Mouse (Mus musculus) cerebellum, postnatal 36 days (tissue): ENCODE results near the gene Acot13.

ENCODE experiments used
- DNase-seq, 2 experiments: peaks; one replicate each; pipeline ENCODE4 v3.0.0; 2021 to 2022; ENCODE audit warnings: mixed read lengths in 2 of 2

Gene Acot13

DNA sequence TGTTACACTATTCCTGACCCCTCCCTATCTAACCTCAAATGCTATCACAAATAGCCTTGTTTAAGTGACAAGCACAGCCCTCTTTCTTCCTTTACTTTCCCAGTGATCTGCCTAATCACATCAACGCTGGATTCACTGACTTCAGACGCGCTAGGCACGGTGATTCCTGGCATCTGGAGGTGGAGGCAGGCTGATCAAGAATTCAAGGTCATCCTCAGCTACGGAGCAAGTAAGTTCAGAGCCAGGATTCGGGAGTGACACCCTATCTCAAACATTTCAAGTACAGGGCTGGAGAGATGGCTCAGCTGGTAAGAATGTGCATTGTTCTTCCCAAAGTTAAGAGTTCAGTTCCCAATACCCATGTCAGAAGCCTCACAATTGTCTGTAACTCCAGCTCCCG, 5.2 kb downstream of the Acot13 start:
- DNase-seq: no peak

DNA sequence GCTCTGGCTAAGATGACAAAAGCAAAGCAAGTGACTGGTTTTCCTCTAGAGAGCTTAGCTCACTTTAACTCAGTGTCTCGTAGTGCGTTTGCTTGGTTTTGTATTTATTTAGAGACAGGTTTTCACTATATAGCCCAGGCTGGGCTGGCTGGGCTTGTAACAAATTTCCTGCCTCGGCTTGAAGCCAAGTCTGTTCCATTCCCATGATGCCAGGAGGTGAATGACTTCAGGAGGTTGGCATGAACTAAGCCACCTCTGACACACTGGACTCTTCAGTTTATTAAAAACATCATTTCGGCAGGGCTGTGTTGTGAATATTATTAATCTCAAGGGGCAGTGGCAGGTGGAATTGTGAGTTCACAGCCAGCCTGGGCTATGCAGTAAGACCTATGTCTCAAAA, 5.8 kb downstream of the Acot13 start:
- peak; percentile 43 to 48 for DNase-seq

DNA sequence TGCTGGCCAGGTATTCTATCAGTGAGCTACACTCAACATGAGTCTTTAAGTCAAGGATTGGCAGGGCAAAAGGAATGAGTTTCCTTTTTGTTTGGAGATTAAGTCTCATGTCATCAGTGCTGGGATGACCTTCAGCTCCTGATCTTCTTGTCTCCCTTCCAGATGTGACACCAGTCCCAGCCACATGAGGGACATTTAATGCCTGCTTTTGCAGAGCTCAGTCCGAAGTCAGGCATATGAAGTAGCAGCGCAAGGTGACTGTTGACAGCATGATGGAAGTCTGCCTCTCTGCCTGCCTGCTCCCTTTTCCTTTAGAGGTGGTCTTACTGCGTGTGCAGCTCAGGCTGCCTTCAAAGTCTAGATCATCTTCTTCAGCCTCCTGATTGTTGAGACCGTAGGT, 6.7 kb downstream of the Acot13 start:
- no peak for DNase-seq

DNA sequence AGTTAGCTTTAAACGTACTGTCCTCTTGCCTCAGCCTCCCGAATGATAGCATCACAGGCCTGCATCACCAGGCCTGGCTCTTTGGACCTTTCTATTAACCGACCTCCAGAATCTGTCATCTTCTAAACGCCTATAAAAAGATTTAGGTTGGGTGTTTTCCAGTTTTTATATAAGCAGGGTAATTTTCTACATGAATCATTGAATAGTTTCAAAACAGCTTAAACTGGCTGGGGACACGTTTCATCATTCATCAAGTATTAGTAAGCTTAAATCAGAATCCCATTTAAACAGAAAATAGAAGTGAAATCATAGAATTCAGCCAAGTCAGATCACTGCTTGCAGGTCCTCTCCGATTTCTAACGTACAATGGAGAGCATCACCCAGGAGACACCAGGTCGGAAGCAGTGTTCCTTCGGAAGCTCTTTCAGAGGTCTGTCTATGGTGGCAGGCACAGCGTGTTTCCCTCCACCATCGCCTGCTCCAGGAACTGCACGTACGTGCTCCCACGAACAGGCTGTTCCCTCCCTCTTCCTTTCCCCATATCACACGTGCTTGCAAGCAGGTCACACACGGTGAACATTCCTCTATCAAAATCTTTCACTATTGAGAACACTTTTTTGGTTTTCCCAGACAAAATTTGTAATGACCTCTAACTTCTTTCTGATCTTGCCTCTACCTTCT, 8.5 kb downstream of the Acot13 start:
- no peak for DNase-seq

DNA sequence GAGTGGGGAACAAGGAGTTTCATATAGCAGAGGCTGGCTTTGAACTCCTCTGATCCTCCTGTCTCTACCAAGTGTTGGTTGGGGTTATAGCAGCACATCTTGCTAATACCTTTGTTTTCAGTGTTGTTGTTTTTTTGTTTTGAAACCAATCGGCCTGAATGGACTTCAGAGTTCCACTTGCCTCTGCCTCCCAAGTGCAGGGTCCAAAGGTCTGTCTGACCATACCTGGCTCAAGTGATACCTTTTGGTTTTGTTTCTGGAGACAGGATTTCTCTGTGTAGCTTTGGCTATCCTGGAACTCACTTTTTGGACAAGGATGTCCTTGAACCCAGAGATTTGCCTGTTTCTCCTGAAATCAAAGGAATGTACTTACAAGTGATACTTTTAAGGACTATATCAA, 11.4 kb downstream of the Acot13 start:
- no peak for DNase-seq

DNA sequence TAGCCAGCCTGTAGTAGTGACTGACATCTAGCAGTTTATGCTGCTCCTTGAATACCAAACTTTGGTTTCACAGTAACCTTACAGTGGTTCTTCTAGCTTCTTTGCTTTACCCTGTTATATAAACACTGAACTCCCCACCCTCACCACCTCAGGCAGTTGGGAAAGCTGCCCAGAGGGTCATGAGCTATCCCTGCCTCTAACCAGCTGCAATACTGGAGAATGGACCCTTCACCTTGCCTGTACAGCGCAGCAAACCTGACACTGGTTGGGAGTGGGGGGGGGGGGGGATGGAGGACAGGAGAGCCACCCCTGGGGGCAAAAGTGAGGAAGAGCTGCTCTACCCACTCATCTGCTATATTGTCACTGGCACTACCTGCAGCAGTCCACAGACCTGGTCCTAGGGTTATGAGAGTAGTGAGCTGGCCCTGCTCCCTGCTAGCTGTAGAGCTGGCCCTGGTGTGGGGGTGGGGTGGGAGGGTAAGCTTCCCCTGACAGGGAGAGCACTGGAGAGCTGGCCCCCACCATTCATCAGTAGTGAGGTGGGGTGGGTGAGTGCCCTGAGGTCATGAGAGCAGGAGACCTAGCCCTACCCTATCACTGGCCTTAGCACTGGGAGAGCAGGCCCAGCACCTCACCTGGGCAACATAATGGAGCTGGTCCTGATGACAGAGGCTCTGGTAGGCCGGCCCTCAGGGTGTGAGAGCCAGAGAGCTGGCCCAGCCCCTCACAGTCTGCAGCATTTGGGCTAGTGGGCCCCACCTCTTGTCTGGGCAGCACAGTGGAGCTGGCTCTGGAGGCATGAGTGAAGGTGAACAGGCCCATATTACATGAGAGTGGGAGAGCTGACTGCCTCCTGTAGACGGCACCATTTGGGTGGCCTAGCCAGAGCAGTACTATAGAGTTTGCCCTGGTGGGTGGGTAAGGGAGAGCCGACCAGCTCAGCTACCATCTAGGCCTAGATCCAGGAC, 14.9 kb downstream of the Acot13 start:
- DNase-seq: no peak

DNA sequence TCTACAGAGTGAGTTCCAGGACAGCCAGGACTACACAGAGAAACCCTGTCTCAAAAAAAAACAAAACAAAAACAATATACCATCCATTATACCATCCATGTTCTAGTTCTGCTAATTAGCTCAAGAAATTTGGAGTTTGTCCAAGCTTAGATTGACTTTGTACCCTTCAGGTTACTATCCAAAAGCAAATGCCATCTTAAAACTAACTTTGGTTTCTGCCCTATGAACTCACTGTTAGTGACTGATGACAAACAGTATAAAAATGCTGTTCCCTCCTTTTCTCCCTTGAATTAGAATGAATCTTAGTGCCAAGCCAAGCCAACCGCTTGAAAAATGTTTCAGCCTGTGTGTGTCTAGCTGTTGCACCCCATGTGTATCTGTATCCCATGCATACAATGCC, 16.7 kb downstream of the Acot13 start:
- no peak for DNase-seq

DNA sequence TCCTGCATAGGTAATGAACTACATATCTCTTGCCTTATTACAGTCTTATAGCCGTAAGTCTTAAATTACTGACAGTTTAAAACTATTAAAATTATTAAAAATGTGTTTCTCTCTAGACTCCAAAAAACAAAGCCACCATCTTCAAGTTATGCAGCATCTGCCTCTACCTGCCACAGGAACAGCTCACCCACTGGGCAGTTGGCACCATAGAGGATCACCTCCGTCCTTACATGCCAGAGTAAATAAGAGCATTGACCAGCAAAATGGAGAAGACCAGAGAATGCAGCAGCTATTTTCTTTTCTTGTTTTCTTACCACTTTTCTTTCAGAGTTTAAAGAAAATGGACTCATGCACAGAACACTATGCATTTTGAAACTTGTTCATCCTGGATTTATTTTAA, 18.8 kb downstream of the Acot13 start:
- peak in 1 of 2 experiments; percentile 23 for DNase-seq

DNA sequence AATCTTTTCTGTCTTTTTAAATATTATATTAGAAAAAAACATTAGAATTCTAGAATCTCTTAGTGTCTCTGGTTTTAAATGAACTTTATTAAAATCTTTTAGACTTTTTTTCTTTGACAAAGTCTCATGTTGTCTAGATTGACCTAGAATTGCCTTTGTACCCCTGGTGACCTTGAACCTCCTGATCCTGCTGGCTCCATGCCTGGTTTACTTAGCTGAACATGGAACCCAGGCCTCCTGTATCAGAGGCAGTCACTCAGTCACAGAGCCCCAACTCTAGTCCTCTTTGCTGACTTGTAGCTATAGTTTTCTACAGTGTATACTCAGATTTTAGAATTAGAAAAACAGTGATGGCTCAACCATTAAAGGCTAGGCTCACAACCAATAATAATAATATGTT, 25.3 kb downstream of the Acot13 start:
- no peak for DNase-seq

DNA sequence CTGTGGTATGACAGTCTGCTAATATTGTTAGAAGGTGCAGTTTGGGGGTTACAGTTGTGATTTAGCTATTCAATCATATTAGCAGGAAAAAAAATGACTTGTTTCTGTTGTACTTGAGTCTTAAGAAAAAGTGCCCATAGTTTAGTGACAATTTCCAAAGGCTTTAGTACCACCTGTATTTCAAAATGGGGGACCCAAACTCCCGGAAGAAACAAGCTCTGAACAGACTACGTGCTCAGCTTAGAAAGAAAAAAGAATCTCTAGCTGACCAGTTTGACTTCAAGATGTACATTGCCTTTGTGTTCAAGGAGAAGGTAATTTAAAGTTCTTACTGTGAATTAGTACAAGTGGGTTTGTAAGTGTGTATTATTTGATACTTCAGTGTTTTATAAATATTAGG, 28.1 kb downstream of the Acot13 start:
- no peak for DNase-seq

DNA sequence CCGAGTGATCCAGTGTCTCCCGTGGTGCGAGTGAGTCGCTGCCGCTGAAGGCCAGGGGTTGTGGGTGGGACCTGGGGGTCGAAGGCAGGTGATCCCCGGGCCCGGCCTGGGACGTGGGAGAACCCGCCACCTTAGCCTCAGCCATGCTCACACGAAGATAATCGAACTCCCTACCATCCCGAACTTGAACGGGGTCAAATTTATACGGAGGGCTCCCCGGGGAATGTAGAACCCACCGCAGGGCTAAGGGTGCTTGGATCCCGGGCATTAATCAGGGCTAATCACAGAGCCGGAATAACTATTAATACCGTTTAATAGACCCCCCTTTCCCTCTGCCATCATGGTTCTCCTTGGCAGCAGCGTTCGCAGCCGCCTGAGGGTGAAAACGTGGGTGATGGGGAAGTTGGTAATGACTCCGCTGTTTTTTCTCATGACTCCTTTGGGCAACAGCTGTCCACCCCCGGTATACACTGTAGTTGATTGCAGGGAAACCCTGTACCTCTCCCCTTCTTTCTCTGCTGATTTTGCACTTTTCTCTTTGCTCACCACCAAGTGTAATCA, 29.1 kb downstream of the Acot13 start:
- DNase-seq: peak; percentile 17 to 28

DNA sequence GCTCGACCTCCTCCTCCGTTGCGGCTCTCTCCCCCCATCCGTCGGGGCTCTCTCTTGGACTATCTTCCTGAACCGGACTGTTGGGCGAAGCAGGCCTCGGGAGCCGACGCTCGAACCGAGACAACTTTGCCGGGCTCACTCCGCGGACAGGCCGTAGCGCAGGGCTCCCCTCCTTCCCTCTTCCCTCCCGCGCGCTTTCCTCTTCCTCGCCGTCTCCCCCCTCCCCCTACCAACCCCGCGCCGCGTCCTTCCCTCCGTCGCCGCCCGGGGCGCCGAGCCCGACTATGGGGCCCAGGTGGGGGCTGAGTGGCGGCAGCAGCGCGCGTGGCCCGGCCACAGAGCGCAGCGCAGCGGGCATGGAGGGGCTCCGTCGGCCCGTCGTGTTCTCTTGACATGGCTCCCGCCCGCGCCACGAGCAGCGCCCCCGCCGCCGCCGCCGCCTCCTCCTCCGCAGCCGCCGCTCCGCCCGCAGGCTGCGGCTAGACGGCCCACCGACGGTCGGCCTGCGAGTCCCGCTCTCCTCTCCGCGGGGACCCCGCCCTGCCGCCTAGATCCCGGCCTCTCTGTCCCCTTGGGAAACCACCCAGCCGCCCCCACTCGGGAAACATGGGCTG, 29.9 kb downstream of the Acot13 start, which contains the start of gene BC005537:
Gene BC005537 (plus strand): TSS at position 350 of the 614 bp plus-strand sequence.
- DNase-seq: peak; percentile 42 to 57

DNA sequence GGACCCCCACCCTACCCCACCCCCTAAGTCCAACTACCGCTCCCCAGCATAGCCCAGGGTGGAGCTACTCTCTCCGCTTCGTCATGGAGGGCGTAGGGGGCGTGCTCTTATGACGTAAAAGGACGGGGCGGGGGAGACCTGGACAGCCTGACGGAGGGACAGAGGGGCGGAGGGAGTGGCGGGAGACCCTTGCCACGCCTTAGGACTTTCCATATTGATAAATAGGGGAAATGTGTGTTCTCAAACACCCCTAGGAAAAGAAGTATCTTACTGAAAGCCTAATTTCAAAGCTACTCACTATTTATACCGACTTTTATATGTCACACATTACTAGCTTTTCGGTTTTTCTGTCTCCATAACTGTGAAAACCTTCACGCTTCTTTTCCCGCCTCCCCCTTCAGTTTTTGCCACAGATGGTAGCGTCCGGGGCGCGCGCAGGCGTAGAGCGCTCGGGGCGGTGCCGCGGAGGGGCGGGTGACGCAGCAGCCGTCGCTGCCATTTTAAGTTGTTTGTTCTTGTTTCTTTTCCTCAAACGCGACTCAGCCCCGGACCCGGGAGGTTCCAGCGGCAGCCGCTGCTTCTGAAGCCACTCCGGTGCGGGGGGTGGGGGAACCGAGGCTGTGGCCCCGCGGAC, 30.5 kb downstream of the Acot13 start:
- DNase-seq: peak; percentile 92 to 95

DNA sequence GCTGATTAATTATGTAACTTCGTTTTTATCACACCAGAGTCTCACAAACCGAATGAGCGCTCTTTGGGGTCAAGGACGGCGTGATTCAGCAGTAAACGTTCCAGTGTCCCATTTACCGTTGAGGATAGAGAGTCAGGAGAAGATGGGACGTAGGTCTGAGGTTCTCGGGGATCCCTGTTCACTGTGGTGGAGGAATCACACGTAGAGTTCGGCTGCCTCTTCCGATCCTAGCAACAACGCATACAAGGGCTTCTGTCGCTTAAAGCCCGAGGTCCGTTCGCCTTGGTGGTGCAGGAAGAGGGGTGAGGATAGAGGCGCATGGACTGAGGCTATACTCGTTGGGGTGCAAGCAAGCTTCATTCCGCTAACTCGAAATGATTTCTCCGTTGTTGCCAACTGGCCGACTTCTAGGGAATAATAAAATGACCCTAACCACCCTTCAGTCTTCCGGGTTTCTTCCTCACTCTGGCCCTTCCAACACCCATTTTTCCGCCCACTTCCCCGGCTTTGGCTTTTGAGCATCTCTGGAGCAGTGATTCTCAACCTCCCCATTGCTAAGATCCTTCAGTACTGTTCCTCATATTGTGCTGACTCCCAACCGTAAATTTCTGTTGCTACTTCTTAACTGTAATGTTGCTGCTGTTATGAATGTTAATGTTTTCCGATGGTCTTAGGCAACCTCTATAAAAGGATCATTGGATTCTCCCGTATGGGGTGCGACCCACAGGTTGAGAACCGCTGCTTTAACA, 31.2 kb downstream of the Acot13 start:
- DNase-seq: peak; percentile 39 to 59

DNA sequence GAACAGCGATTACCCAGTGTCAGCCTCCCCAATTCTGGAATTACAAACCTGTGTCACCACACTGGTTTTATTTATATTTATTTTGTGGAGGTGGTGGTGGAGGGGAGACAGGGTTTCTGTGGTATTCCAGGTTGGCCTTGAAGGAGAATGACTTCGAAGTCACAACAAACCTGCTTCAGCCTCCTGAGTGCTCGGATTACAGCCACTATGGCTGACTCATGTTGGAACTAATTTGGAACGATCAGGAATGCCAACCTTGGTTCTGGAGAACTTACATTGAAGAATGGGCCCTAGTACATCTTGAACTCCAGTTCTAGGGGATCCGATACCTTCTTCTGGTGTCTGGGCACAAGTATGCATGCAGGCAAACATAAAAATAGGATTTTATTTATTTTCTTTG, 32.0 kb downstream of the Acot13 start:
- DNase-seq: peak in 1 of 2 experiments; percentile 17

DNA sequence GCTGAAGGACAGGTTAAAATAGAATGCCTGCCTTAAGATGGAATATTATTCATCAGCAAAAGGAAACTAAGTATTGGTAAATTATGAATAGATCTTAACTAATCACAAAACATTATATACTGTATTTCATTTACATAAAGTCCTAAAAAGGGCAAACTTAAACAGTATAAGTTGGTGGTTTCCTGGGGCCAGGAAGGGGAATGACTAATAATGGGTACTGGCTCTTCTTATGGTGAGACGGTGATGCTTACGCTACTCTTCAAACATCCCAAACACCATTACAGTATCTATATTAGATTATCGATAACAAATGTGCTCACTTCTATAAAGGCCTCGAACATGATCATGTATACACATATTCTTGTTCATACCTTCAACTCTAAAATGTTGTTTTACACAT, 32.7 kb downstream of the Acot13 start:
- DNase-seq: no peak

DNA sequence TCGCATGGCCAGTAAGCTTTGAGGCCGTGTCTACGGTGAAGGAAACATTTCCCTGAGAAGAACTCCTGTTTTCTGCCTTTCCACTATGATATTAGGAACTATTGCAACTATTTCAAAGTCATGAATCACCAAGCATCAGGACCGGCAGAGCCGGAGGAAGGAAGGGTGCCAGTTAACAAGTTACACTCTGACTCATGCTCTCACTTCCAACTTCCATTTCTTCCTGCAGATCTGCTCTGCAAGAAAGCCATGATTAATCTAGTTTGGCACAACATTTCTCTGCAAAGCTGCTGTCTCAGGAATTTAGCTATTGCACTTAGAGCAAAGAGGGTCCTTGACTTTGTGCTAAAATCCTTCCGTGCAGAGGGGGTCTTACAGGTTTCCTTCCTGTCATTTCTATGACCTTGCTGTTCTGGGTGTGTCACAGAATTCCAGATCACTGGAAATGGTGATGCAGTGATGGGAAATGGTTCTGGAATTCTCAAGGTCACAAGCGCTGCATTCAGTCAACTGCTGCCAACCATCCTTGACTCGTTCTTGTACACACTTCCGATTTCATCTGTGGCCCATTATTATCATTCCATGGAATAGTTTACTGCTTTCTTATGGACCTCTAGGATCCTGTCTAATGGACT, 38.8 kb downstream of the Acot13 start:
- DNase-seq: no peak

DNA sequence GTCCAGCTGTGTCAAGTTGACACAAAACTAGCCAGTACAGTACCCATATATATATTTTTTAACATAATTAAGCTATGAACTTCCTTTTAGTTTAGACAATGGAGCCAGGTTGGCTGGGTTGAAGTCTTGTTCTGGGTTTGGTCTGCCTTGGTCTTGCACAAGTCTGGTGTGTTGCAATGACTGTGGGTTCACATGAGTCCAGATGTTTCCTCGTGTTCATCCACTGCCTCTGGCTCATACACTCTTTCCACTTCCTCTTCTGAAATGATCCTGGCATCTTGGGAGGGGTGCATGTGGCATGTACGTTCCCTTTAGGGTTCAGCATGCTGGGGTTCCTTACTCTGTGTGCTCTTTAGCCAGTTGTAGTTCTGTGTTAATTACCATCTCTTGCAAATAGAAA, 40.0 kb downstream of the Acot13 start:
- no peak for DNase-seq

DNA sequence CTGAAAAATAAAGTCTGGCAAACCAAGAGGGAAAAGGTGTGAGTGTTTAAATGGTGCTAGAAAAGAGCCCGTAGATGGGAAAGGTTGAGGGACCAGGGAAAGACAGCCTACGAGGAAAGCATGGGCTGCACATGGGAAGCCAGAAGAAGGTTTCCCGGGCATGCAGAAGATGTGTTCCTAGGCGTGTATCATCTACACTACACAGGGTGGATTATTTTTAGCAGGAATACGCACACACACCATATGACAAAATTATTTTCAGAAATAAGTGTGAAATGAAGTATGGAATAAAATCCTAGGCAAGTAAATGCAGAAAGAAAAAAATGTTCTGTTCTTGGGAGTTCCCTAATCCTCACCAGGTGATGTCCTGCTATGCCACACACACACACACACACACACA, 43.9 kb downstream of the Acot13 start:
- no peak for DNase-seq

DNA sequence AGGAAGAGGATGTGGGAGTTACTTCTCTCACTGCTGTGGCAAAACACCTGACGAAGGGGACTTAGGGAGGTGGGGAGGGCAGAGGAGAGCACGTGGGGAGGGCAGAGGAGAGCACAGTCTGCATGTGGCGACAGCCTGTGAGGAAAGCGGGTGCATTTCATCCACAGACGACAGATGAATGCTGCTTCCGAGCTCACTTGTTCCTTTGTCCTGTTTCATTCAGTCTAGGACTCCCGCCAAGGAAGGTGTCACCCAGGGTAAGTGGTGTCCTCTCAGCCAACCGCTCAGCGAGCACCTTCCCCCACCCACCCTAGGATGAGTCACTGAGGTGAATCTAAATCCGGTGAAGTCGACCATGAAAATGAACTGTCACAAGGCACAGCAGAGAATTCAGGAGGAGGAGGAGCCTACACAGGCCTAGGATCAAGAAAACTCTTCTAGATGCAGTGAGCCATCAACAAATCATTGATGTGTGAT, 45.3 kb downstream of the Acot13 start:
- peak; percentile 61 to 64 for DNase-seq

DNA sequence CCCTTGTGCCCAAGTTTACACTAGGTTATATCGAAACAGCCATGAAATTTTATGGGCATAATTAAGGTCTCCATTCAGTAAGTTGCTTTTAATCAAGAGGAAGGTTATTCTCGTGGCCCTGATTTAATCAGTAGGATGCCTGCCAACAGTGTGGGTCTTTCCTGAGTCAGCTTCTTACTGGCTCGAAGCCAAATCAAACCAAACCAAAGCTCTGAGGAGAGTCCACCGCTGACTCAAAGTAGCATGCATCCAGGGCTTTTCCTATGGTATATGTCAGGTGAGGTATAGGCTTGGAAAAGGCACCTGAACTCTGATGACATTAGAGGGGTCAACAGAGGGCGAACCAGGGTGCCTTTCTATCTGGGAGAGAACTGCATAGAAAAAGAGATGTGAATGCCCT, 49.4 kb downstream of the Acot13 start:
- no peak for DNase-seq
